In genomic region chr2:174859533-174859932, GRCm38 (mm10) we compare ENCODE assay signal across 9 mouse cellular contexts.
DNase-seq lines count a peak whose midpoint lies in the region; ATAC-seq lines count a peak whose summit lies in the region.
"Had no signal": no experiment of that assay in that cellular context is flagged by ENCODE, and none has a peak within 500 bp of the region (broad histone marks: within the 10 kb centered on the region; RNA-seq: fewer than 3 reads in every experiment).

No protein-coding gene starts in this region.

- no peak overlapping the region for H3K4me2 ChIP-seq in hindbrain, embryonic 13.5 days

- no peak; the same call in 1 of the 2 replicates for ATAC-seq in hindbrain, embryonic 13.5 days (ENCODE audit: low FRiP score)

- DNase-seq in left cerebral cortex, postnatal 4 days: peak; percentile 30
- no peak for DNase-seq in left cerebral cortex, adult 11 months (ENCODE audit: low spot score)
- peak; percentile 68 for DNase-seq in R1 (ENCODE audit: low read depth, low spot score)
- peak; percentile 54 for DNase-seq in embryo, embryonic 9.5 days (ENCODE audit: extremely low spot score)
- peak; percentile 24 for DNase-seq in lung, postnatal 25 days (ENCODE audit: low spot score)
- peak; percentile 10 for DNase-seq in thymus, postnatal 14 days
- no peak for DNase-seq in urinary bladder, postnatal 4 days (ENCODE audit: low spot score in 2 of 2)

- intact Hi-C loops in left cerebral cortex, postnatal 4 days (cut with DNase I): loop anchor here (2.0 to 10.0 kb wide), 4 partner anchors 43 to 1272 kb away; partner anchors contain the start of gene Atp5e

- peak overlapping the region; percentile 83 for H3K27ac ChIP-seq in hindbrain, embryonic 13.5 days

- H3K4me3 ChIP-seq in hindbrain, embryonic 13.5 days: no peak overlapping the region
- H3K4me3 ChIP-seq: erythroblast, embryonic 14.5 days had no signal

- H3K9ac ChIP-seq in hindbrain, embryonic 13.5 days: no peak overlapping the region

- no peaks in the 10 kb centered on the region for H3K9me3 ChIP-seq in hindbrain, embryonic 13.5 days

- H3K4me1 ChIP-seq in hindbrain, embryonic 13.5 days (replicated peaks): peaks cover 16% of the 10 kb centered on the region

- 33% methylated on average over 7 of the region's 7 CpGs for WGBS in hindbrain, embryonic 13.5 days

- H3K27me3 ChIP-seq in hindbrain, embryonic 13.5 days: no peaks in the 10 kb centered on the region

- no peaks in the 10 kb centered on the region for H3K36me3 ChIP-seq in hindbrain, embryonic 13.5 days

Comparison
In these comparisons a context has a peak if more than half of its experiments do, and no peak if none do; other contexts are left out.
1. DNase-seq: peak in left cerebral cortex, postnatal 4 days (single experiment), R1 (single experiment), embryo, embryonic 9.5 days (single experiment), lung, postnatal 25 days (single experiment) and thymus, postnatal 14 days (single experiment); none in left cerebral cortex, adult 11 months (single experiment) and urinary bladder, postnatal 4 days (0 of 2).